Comparison of ENCODE assay signal across 10 mouse cellular contexts in the genomic region with DNA sequence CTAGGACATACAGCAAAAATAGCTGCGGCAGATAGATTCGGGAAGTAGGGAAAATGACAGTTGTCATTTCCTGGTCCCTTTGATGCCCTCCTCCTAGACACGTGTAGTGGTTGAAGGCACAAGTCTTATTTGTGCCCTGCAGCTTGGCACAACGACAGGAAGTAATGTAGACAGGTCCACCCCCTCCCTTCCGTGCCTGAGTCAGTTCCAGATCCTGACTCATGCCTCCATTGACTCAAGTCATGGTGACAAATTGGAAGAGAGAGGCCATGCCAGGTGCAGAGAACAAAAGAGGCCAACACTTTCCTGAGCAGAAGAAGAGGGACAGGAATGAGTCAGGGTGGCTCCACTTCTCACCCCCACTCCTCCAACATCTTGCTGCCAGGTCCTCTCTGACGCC. TPM values are rescaled to one million over a fixed set of nuclear protein-coding genes. Genes with fewer than 3 reads are reported as not detected.
A peak's percentile ranks its signal among the peaks of the same experiment; 100 is the strongest.
DNase-seq lines count a peak whose midpoint lies in the region; ATAC-seq lines count a peak whose summit lies in the region.
"Had no signal": no experiment of that assay in that cellular context is flagged by ENCODE, and none has a peak within 500 bp of the region (broad histone marks: within the 10 kb centered on the region; RNA-seq: fewer than 3 reads in every experiment).

No protein-coding gene starts in this region.

- no peaks in the 10 kb centered on the region for H3K9me3 ChIP-seq in forebrain, embryonic 14.5 days (replicated peaks; ENCODE audit: control insufficient read depth, low read length)
- H3K9me3 ChIP-seq in embryonic facial prominence, embryonic 10.5 days = no peaks in the 10 kb centered on the region
- H3K9me3 ChIP-seq: hindbrain, embryonic 15.5 days; lung, embryonic 15.5 days had no signal

- no peaks in the 10 kb centered on the region for H3K4me1 ChIP-seq in forebrain, embryonic 14.5 days (ENCODE audit: control insufficient read depth, insufficient read depth, low read length)
- peaks cover 7% of the 10 kb centered on the region for H3K4me1 ChIP-seq in embryonic facial prominence, embryonic 10.5 days
- H3K4me1 ChIP-seq: lung, embryonic 15.5 days had no signal

- H3K27me3 ChIP-seq in forebrain, embryonic 14.5 days (replicated peaks; ENCODE audit: control insufficient read depth, insufficient read depth, low read length) = no peaks in the 10 kb centered on the region
- no peaks in the 10 kb centered on the region for H3K27me3 ChIP-seq in embryonic facial prominence, embryonic 10.5 days (replicated peaks; ENCODE audit: low read depth, poor library complexity, severe bottlenecking)
- H3K27me3 ChIP-seq: hindbrain, embryonic 15.5 days; lung, embryonic 15.5 days had no signal

- H3K4me2 ChIP-seq in forebrain, embryonic 14.5 days (ENCODE audit: low read length) = no peak overlapping the region
- H3K4me2 ChIP-seq: hindbrain, embryonic 15.5 days; lung, embryonic 15.5 days had no signal

- no peaks in the 10 kb centered on the region for H3K36me3 ChIP-seq in forebrain, embryonic 14.5 days (ENCODE audit: control insufficient read depth, insufficient read depth, low read length)
- peaks cover 3% of the 10 kb centered on the region; the same call in 1 of the 2 replicates for H3K36me3 ChIP-seq in embryonic facial prominence, embryonic 10.5 days (replicated peaks)
- H3K36me3 ChIP-seq: hindbrain, embryonic 15.5 days; lung, embryonic 15.5 days had no signal

- peak; percentile 69 to 85 for DNase-seq in adrenal gland, adult (ENCODE audit: inconsistent age in 2 of 2, low spot score in 1 of 2)
- DNase-seq in adrenal gland, postnatal 4 days (ENCODE audit: low spot score in 2 of 2) = no peak
- DNase-seq in CD4-positive helper T cell, adult 2 months (ENCODE audit: low read depth, low spot score) = peak; percentile 72
- DNase-seq in cerebellum, postnatal 10 days = peak; percentile 45 to 47
- peak; percentile 55 for DNase-seq in lung, postnatal 36 days
- no peak for DNase-seq in forebrain, embryonic 14.5 days (ENCODE audit: low spot score)
- DNase-seq in embryonic facial prominence, embryonic 10.5 days (ENCODE audit: low spot score) = no peak
- no peak for DNase-seq in spleen, postnatal 36 days (ENCODE audit: low spot score in 2 of 2)

- no peak for ATAC-seq in forebrain, embryonic 14.5 days

- no peak overlapping the region for H3K4me3 ChIP-seq in forebrain, embryonic 14.5 days (ENCODE audit: low read depth, low read length)
- no peak overlapping the region for H3K4me3 ChIP-seq in embryonic facial prominence, embryonic 10.5 days
- H3K4me3 ChIP-seq: hindbrain, embryonic 15.5 days; lung, embryonic 15.5 days had no signal

- H3K27ac ChIP-seq in forebrain, embryonic 14.5 days (ENCODE audit: low read depth, low read length) = no peak overlapping the region
- H3K27ac ChIP-seq in embryonic facial prominence, embryonic 10.5 days (replicated peaks) = no peak overlapping the region
- H3K27ac ChIP-seq: hindbrain, embryonic 15.5 days; lung, embryonic 15.5 days had no signal

- no peak overlapping the region for H3K9ac ChIP-seq in forebrain, embryonic 14.5 days (ENCODE audit: low read length)
- H3K9ac ChIP-seq: hindbrain, embryonic 15.5 days; lung, embryonic 15.5 days had no signal

- WGBS in forebrain, embryonic 14.5 days = 75% methylated on average over 6 of the region's 6 CpGs
- 82% methylated on average over 6 of the region's 6 CpGs for WGBS in embryonic facial prominence, embryonic 10.5 days

RNA-seq across cellular contexts. Expression of a gene that starts 19.4 kb away (rescaled TPM):
- total RNA-seq in adrenal gland, postnatal 4 days (2021) = 100 to 1,000 TPM; 161 to 168 TPM
- polyA plus RNA-seq in forebrain, embryonic 14.5 days (2014; fragmentation: Nextera tagmentation; extraction: Ambion mirVana) = 196 and 227 TPM in 2 replicates
- 95.1 and 99.9 TPM in 2 replicates for polyA plus RNA-seq in embryonic facial prominence, embryonic 10.5 days (2016; fragmentation: Nextera tagmentation; extraction: Ambion mirVana)

RNA-seq across cellular contexts. Expression of a gene that starts 53.0 kb away (rescaled TPM):
- 10 to 100 TPM; 42.4 to 44.6 TPM for total RNA-seq in adrenal gland, postnatal 4 days (2021)
- polyA plus RNA-seq in forebrain, embryonic 14.5 days (2014; fragmentation: Nextera tagmentation; extraction: Ambion mirVana) = 4.0 and 4.4 TPM in 2 replicates
- 10.8 and 13.4 TPM in 2 replicates for polyA plus RNA-seq in embryonic facial prominence, embryonic 10.5 days (2016; fragmentation: Nextera tagmentation; extraction: Ambion mirVana)

Comparison
In these comparisons a context has a peak if more than half of its experiments do, and no peak if none do; other contexts are left out.
1. DNase-seq: peak in adrenal gland, adult (2 of 2), CD4-positive helper T cell, adult 2 months (single experiment), cerebellum, postnatal 10 days (2 of 2) and lung, postnatal 36 days (single experiment); none in adrenal gland, postnatal 4 days (0 of 2), forebrain, embryonic 14.5 days (single experiment), embryonic facial prominence, embryonic 10.5 days (single experiment) and spleen, postnatal 36 days (0 of 2).